Mouse (Mus musculus) erythroblast, embryonic 14.5 days (primary cell): ENCODE data around the gene Apoa4.

Experiments
- GATA1 ChIP-seq: IDR thresholded peaks from 2 replicates; pipeline ENCODE4 v1.6.1; 2012; ENCODE audit warnings: low read length, inconsistent platforms, mixed read lengths
- TAL1 ChIP-seq: IDR thresholded peaks from 3 replicates; pipeline ENCODE4 v1.6.1; 2012; ENCODE audit warnings: low read length, inconsistent platforms, mixed read lengths

DNA sequence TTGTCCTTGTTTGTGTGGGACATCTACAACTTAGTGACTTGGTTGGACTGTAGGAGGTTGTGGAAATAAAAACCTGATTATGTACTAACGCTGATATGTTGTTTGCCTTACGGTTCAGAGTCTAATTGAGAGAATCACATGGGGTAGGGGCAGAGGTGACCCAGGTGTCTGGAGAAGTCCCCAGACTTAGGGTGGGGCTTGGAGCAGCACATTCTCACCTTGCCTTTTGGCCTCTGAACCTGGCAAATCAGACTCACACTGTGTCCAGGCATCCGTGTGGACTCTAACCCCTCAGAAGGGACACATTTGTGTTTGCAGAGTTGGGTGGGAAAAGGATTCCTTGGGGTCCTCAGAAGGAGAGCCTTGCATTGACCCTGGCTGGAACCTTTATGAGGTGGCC is 16.4 kb upstream of the Apoa4 start:
- TF ChIP-seq TAL1 (no peak), GATA1 (no peak)
